Mouse (Mus musculus): ENCODE measurements around the gene Srgap2. TPM values are rescaled to one million over a fixed set of nuclear protein-coding genes. Genes with fewer than 3 reads are reported as not detected.

Srgap2 gene
- polyA plus RNA-seq, 1 experiment from 2014 or later: 17.0 TPM

GRCm38 (mm10) chr1:131491579-131491978 is 35.6 kb downstream of the Srgap2 start:
- H3K4me2 ChIP-seq: no peak overlapping the region
- H3K27me3 ChIP-seq: no peaks in the 10 kb centered on the region
- ATAC-seq (ENCODE audit: insufficient number of reproducible peaks, low FRiP score, low TSS enrichment, low read depth): no peak
- H3K4me1 ChIP-seq: peaks cover 19% of the 10 kb centered on the region
- no peak overlapping the region for H3K9ac ChIP-seq
- WGBS: 41% methylated on average over 4 of the region's 4 CpGs
- no peaks in the 10 kb centered on the region for H3K36me3 ChIP-seq
- no peak overlapping the region for H3K27ac ChIP-seq
- H3K9me3 ChIP-seq: no peaks in the 10 kb centered on the region
- H3K4me3 ChIP-seq: no peak overlapping the region

GRCm38 (mm10) chr1:131489312-131489711 is 37.8 kb downstream of the Srgap2 start:
- H3K4me2 ChIP-seq: no peak overlapping the region
- WGBS: 65% methylated on average over 3 of the region's 3 CpGs

GRCm38 (mm10) chr1:131486094-131486850 is 40.9 kb downstream of the Srgap2 start:
- Histone ChIP-seq H3K9ac (no peak overlapping the region), H3K4me3 (no peak overlapping the region), H3K4me1 (no peaks in the 10 kb centered on the region), H3K27ac (no peak overlapping the region), H3K27me3 (no peaks in the 10 kb centered on the region), H3K36me3 (no peaks in the 10 kb centered on the region), H3K4me2 (no peak overlapping the region), H3K9me3 (no peaks in the 10 kb centered on the region)
- no peak for ATAC-seq (ENCODE audit: insufficient number of reproducible peaks, low FRiP score, low TSS enrichment, low read depth)
- 74% methylated on average over 5 of the region's 5 CpGs for WGBS

More at GRCm38 (mm10) chr1:131489312-131489711, 37.8 kb downstream of the Srgap2 start:
- ATAC-seq (ENCODE audit: insufficient number of reproducible peaks, low FRiP score, low TSS enrichment, low read depth): no peak
- Histone ChIP-seq H3K4me3 (no peak overlapping the region), H3K9ac (no peak overlapping the region), H3K4me1 (peaks cover 13% of the 10 kb centered on the region), H3K36me3 (no peaks in the 10 kb centered on the region), H3K27ac (peak overlapping the region; percentile 9; the same call in 1 of the 2 replicates), H3K27me3 (no peaks in the 10 kb centered on the region), H3K9me3 (no peaks in the 10 kb centered on the region)

- 86% methylated on average over 3 of the region's 3 CpGs for WGBS
These were observed 44.9 kb downstream of the Srgap2 start for GRCm38 (mm10) chr1:131482242-131482641.

GRCm38 (mm10) chr1:131481391-131481790 is 45.8 kb downstream of the Srgap2 start:
- no peaks in the 10 kb centered on the region; the same call in 1 of the 2 replicates for H3K36me3 ChIP-seq
- H3K9ac ChIP-seq: no peak overlapping the region
- no peak for ATAC-seq (ENCODE audit: insufficient number of reproducible peaks, low FRiP score, low TSS enrichment, low read depth)
- no peak overlapping the region for H3K27ac ChIP-seq
- H3K27me3 ChIP-seq: no peaks in the 10 kb centered on the region
- H3K4me1 ChIP-seq: no peaks in the 10 kb centered on the region
- H3K9me3 ChIP-seq: peaks cover 4% of the 10 kb centered on the region
- H3K4me3 ChIP-seq: no peak overlapping the region
- H3K4me2 ChIP-seq: no peak overlapping the region

More at GRCm38 (mm10) chr1:131482242-131482641, 44.9 kb downstream of the Srgap2 start:
- H3K27ac ChIP-seq: no peak overlapping the region
- no peaks in the 10 kb centered on the region; the same call in 1 of the 2 replicates for H3K36me3 ChIP-seq
- H3K27me3 ChIP-seq: no peaks in the 10 kb centered on the region
- no peak for ATAC-seq (ENCODE audit: insufficient number of reproducible peaks, low FRiP score, low TSS enrichment, low read depth)
- H3K4me1 ChIP-seq: no peaks in the 10 kb centered on the region
- H3K4me3 ChIP-seq: no peak overlapping the region
- no peak overlapping the region for H3K9ac ChIP-seq
- peaks cover 4% of the 10 kb centered on the region for H3K9me3 ChIP-seq
- H3K4me2 ChIP-seq: no peak overlapping the region

GRCm38 (mm10) chr1:131478770-131479305 is 48.3 kb downstream of the Srgap2 start:
- no peak overlapping the region for H3K4me3 ChIP-seq
- no peaks in the 10 kb centered on the region; the same call in 1 of the 2 replicates for H3K4me1 ChIP-seq
- no peak overlapping the region for H3K9ac ChIP-seq
- H3K36me3 ChIP-seq: no peaks in the 10 kb centered on the region; the same call in 1 of the 2 replicates
- no peaks in the 10 kb centered on the region for H3K27me3 ChIP-seq
- WGBS: 81% methylated on average over 2 of the region's 2 CpGs
- ATAC-seq (ENCODE audit: insufficient number of reproducible peaks, low FRiP score, low TSS enrichment, low read depth): no peak
- peaks cover 4% of the 10 kb centered on the region for H3K9me3 ChIP-seq
- H3K4me2 ChIP-seq: no peak overlapping the region
- no peak overlapping the region for H3K27ac ChIP-seq

GRCm38 (mm10) chr1:131475306-131475705 is 51.8 kb downstream of the Srgap2 start:
- Histone ChIP-seq H3K27ac (no peak overlapping the region), H3K36me3 (no peaks in the 10 kb centered on the region; the same call in 1 of the 2 replicates), H3K9me3 (peaks cover 4% of the 10 kb centered on the region), H3K27me3 (no peaks in the 10 kb centered on the region), H3K4me1 (no peaks in the 10 kb centered on the region; the same call in 1 of the 2 replicates), H3K9ac (no peak overlapping the region), H3K4me3 (no peak overlapping the region), H3K4me2 (no peak overlapping the region)
- ATAC-seq (ENCODE audit: insufficient number of reproducible peaks, low FRiP score, low TSS enrichment, low read depth): no peak

GRCm38 (mm10) chr1:131473631-131474118 is 53.5 kb downstream of the Srgap2 start:
- Histone ChIP-seq H3K36me3 (no peaks in the 10 kb centered on the region; the same call in 1 of the 2 replicates), H3K27me3 (no peaks in the 10 kb centered on the region), H3K4me2 (no peak overlapping the region), H3K27ac (no peak overlapping the region), H3K4me1 (no peaks in the 10 kb centered on the region; the same call in 1 of the 2 replicates), H3K9me3 (no peaks in the 10 kb centered on the region), H3K4me3 (no peak overlapping the region), H3K9ac (no peak overlapping the region)
- no peak for ATAC-seq (ENCODE audit: insufficient number of reproducible peaks, low FRiP score, low TSS enrichment, low read depth)

- H3K9ac ChIP-seq: no peak overlapping the region
- H3K9me3 ChIP-seq: no peaks in the 10 kb centered on the region
- H3K27ac ChIP-seq: no peak overlapping the region
- no peak for ATAC-seq (ENCODE audit: insufficient number of reproducible peaks, low FRiP score, low TSS enrichment, low read depth)
- no peaks in the 10 kb centered on the region; the same call in 1 of the 2 replicates for H3K36me3 ChIP-seq
- no peaks in the 10 kb centered on the region; the same call in 1 of the 2 replicates for H3K4me1 ChIP-seq
- no peak overlapping the region for H3K4me3 ChIP-seq
- 77% methylated on average over 1 of the region's 1 CpGs for WGBS
- H3K27me3 ChIP-seq: no peaks in the 10 kb centered on the region
- H3K4me2 ChIP-seq: no peak overlapping the region
These were observed 56.6 kb downstream of the Srgap2 start for GRCm38 (mm10) chr1:131470597-131470996.

GRCm38 (mm10) chr1:131465855-131466254 is 61.3 kb downstream of the Srgap2 start:
- Histone ChIP-seq H3K4me1 (no peaks in the 10 kb centered on the region), H3K36me3 (no peaks in the 10 kb centered on the region), H3K9ac (no peak overlapping the region), H3K27ac (no peak overlapping the region), H3K9me3 (no peaks in the 10 kb centered on the region), H3K27me3 (no peaks in the 10 kb centered on the region), H3K4me2 (no peak overlapping the region), H3K4me3 (no peak overlapping the region)
- no peak for ATAC-seq (ENCODE audit: insufficient number of reproducible peaks, low FRiP score, low TSS enrichment, low read depth)
- 88% methylated on average over 4 of the region's 4 CpGs for whole genome bisulfite sequencing

GRCm38 (mm10) chr1:131463953-131464627 is 63.1 kb downstream of the Srgap2 start:
- no peak for ATAC-seq (ENCODE audit: insufficient number of reproducible peaks, low FRiP score, low TSS enrichment, low read depth)
- Histone ChIP-seq H3K27ac (no peak overlapping the region), H3K36me3 (no peaks in the 10 kb centered on the region), H3K4me3 (no peak overlapping the region), H3K9ac (no peak overlapping the region), H3K9me3 (no peaks in the 10 kb centered on the region), H3K4me1 (no peaks in the 10 kb centered on the region), H3K4me2 (no peak overlapping the region), H3K27me3 (no peaks in the 10 kb centered on the region)
- WGBS: 92% methylated on average over 6 of the region's 6 CpGs

GRCm38 (mm10) chr1:131462541-131463067 is 64.5 kb downstream of the Srgap2 start:
- ATAC-seq (ENCODE audit: insufficient number of reproducible peaks, low FRiP score, low TSS enrichment, low read depth): no peak
- 29% methylated on average over 1 of the region's 1 CpGs for WGBS
- no peak overlapping the region for H3K27ac ChIP-seq
- H3K4me2 ChIP-seq: no peak overlapping the region
- H3K4me3 ChIP-seq: no peak overlapping the region
- no peaks in the 10 kb centered on the region for H3K4me1 ChIP-seq
- no peaks in the 10 kb centered on the region for H3K9me3 ChIP-seq
- H3K36me3 ChIP-seq: no peaks in the 10 kb centered on the region
- H3K9ac ChIP-seq: no peak overlapping the region
- H3K27me3 ChIP-seq: no peaks in the 10 kb centered on the region
